Mouse (Mus musculus): ENCODE measurements around the gene Slc9a3. TPM values are rescaled to one million over a fixed set of nuclear protein-coding genes. Genes with fewer than 3 reads are reported as not detected.

Gene Slc9a3
- total and polyA plus RNA-seq, 3 experiments: 0.04 TPM; not detected in 2

DNA sequence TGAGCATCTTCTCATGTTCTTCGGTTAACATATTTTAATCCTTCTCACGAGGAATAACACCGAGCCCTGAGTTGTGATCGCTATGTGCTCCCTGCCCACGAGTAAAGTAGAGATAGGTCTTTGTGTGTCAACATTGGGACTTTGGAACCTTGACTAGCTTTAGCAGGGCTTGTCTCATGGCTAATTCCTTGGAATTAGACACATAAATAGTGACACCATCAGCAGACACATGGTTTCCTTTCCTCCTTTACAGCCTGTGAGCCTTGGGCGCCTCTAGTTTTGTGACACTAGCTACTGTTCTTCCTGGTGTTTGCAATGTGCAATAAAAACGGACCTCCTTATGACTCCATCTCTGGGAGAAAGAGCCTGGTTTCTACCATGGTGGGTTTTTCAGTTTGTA is 47.9 kb upstream of the Slc9a3 start:
- H3K4me3 ChIP-seq (ENCODE audit: control insufficient read depth in 1 of 2, insufficient read depth in 1 of 2, low read depth in 2 of 2, low read length in 2 of 2): no peak overlapping the region
- TF ChIP-seq NELFE (IDR thresholded peaks at IDR 0.05; ENCODE audit: low read depth, low read length) (no peak), UBTF (IDR thresholded peaks at IDR 0.05; ENCODE audit: borderline replicate concordance, insufficient read depth, low read depth, low read length) (no peak), POLR2AphosphoS2 (IDR thresholded peaks at IDR 0.05; ENCODE audit: low read length) (no peak), ZC3H11A (IDR thresholded peaks at IDR 0.05; ENCODE audit: low read depth, low read length) (no peak), MAFK (IDR thresholded peaks at IDR 0.05; ENCODE audit: borderline replicate concordance, low read depth, low read length) (no peak), KAT2A (conservative IDR thresholded peaks at IDR 0.05; ENCODE audit: low read depth, low read length) (no peak), SMC3 (IDR thresholded peaks at IDR 0.05; ENCODE audit: low read depth, low read length) (no peak), ELF1 (IDR thresholded peaks at IDR 0.05; ENCODE audit: low read depth, low read length) (no peak), NRF1 (IDR thresholded peaks at IDR 0.05; ENCODE audit: insufficient read depth, low read depth, low read length, poor library complexity, severe bottlenecking) (no peak), POLR2AphosphoS5 (IDR thresholded peaks at IDR 0.05; ENCODE audit: borderline replicate concordance, low read depth, low read length) (no peak), E2F4 (IDR thresholded peaks at IDR 0.05; ENCODE audit: borderline replicate concordance, low read depth, low read length) (no peak), GABPA (IDR thresholded peaks at IDR 0.05; ENCODE audit: low read depth, low read length) (no peak), MEF2A (IDR thresholded peaks at IDR 0.05; ENCODE audit: extremely low read depth, insufficient replicate concordance, low read depth, low read length, poor library complexity, severe bottlenecking) (no peak), POLR2A (IDR thresholded peaks at IDR 0.05; ENCODE audit: control insufficient read depth in 1 of 2, insufficient read depth in 1 of 2, low read depth in 1 of 2, low read length in 2 of 2, poor library complexity in 1 of 2) (no peak), MAZ (IDR thresholded peaks at IDR 0.05; ENCODE audit: low read depth, low read length) (no peak), TAL1 (IDR thresholded peaks at IDR 0.05; ENCODE audit: low read length) (no peak), USF1 (IDR thresholded peaks at IDR 0.05; ENCODE audit: low read depth, low read length) (no peak)
- H3K9me3 ChIP-seq (replicated peaks; ENCODE audit: insufficient read depth, low read length): no peaks in the 10 kb centered on the region
- H3K27me3 ChIP-seq (ENCODE audit: control insufficient read depth in 1 of 2, insufficient read depth in 2 of 2, low read length in 2 of 2): no peaks in the 10 kb centered on the region
- H3K9ac ChIP-seq (ENCODE audit: control insufficient read depth, low read depth, low read length, poor library complexity, severe bottlenecking): no peak overlapping the region
- H3K4me1 ChIP-seq (ENCODE audit: control insufficient read depth in 1 of 2, insufficient read depth in 2 of 2, low read length in 2 of 2): peaks cover 15 to 21% of the 10 kb centered on the region in 2 experiments; a peak in 3 of 4 replicates
- no peaks in the 10 kb centered on the region for H3K79me2 ChIP-seq (ENCODE audit: control insufficient read depth, insufficient read depth, low read length, poor library complexity)
- no peak overlapping the region for H3K27ac ChIP-seq (ENCODE audit: control insufficient read depth, low read depth, low read length)
- peaks cover 0 to 13% of the 10 kb centered on the region in 2 experiments; a peak in 2 of 4 replicates for H3K36me3 ChIP-seq (ENCODE audit: control insufficient read depth in 1 of 2, insufficient read depth in 2 of 2, low read length in 2 of 2)
- DNase-seq (ENCODE audit: low read depth, low spot score): no peak

DNA sequence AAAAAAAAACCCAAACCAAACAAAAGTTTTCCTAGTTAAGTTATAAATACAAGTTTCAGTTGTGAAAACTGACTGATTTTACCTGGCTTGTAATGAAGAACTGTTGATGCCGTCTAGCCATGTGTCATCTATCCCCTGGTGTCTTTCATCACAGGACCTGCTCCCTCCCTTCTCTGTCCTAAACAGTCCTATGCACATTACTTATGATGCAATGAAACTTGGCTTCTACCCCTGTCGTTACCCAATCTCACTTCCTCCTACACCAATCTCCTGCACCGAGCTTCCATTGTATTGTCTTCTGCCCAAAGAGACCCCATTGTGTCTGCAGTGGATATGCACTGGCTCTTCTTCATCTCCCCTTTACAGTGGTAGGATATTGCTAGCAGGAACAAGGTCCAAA is 31.0 kb upstream of the Slc9a3 start:
- Histone ChIP-seq H3K36me3 (ENCODE audit: control insufficient read depth in 1 of 2, insufficient read depth in 2 of 2, low read length in 2 of 2) (no peaks in the 10 kb centered on the region), H3K27ac (ENCODE audit: control insufficient read depth, low read depth, low read length) (no peak overlapping the region), H3K27me3 (ENCODE audit: control insufficient read depth in 1 of 2, insufficient read depth in 2 of 2, low read length in 2 of 2) (peaks cover 0 to 3% of the 10 kb centered on the region in 2 experiments; a peak in 2 of 4 replicates), H3K9ac (ENCODE audit: control insufficient read depth, low read depth, low read length, poor library complexity, severe bottlenecking) (no peak overlapping the region), H3K4me3 (ENCODE audit: control insufficient read depth in 1 of 2, insufficient read depth in 1 of 2, low read depth in 2 of 2, low read length in 2 of 2) (no peak overlapping the region), H3K4me1 (ENCODE audit: control insufficient read depth in 1 of 2, insufficient read depth in 2 of 2, low read length in 2 of 2) (no peaks in the 10 kb centered on the region), H3K79me2 (ENCODE audit: control insufficient read depth, insufficient read depth, low read length, poor library complexity) (no peaks in the 10 kb centered on the region), H3K9me3 (replicated peaks; ENCODE audit: insufficient read depth, low read length) (no peaks in the 10 kb centered on the region)
- TF ChIP-seq NELFE (IDR thresholded peaks at IDR 0.05; ENCODE audit: low read depth, low read length) (no peak), ELF1 (IDR thresholded peaks at IDR 0.05; ENCODE audit: low read depth, low read length) (no peak)
- peak; percentile 12 for DNase-seq (ENCODE audit: low read depth, low spot score)
